Mouse (Mus musculus) layer of hippocampus, adult 18-20 months (tissue): ENCODE data around the gene Olfr450. TPM values are rescaled to one million over a fixed set of nuclear protein-coding genes. Genes with fewer than 3 reads are reported as not detected.

Experiments used
- DNase-seq, 2 experiments: peaks; one replicate each; pipeline ENCODE4 v3.0.0; 2022; ENCODE audit warnings: low spot score in 2 of 2
- long read RNA-seq: library from polyadenylated mRNA; stranded (forward); transcript quantifications from one replicate; pipeline ENCODE4 v2.0.0, GENCODE M21; 2021
- total RNA-seq, 2 experiments: library from RNA; stranded (reverse); gene quantifications; 2 replicates each; pipeline ENCODE4 v1.2.3; 2021

Olfr450 gene
- not detected for total RNA-seq
- long read RNA-seq, result 0 reads

DNA sequence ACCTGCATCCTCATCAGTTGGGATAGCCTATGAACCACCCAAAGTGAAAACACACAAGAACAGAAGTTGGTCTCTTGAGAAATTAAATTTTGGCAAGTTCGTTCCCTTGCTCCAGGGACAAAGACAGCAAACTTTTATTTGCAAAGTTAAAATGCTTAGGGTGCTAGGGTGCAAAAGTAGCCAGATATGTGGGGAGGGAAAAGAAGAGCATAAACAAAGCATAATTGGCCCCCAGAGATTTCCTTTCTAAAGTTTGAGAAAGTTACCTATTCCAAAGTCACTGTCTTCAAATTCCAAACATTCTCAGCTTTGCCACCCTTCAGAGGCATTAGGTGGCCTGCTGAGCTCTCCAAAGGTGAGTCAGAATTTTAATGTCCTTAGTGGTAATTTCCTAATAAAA, at the start of gene Olfr450:
TSS of gene Olfr450 (plus strand) at position 301 of the 400 bp plus-strand sequence.
- DNase-seq, result no peak

DNA sequence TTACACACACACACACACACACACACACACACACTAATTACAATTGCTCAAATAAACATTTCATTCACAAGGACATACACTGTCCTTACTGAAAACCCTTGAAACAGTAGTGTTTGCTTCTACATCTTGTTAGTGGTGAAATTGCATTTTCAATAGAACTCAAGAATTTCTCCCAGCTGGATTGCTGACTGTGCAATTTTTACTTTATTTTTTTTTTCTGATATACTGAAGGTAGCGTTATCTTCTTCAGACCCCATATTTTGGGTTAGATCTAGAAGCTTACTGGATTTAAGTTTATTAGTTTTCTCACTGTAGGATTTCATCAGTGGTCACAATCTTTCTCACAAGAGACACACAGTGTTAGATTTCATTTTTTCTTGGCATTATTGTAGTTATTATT, 34.7 kb upstream of the Olfr450 start:
- DNase-seq, result no peak

DNA sequence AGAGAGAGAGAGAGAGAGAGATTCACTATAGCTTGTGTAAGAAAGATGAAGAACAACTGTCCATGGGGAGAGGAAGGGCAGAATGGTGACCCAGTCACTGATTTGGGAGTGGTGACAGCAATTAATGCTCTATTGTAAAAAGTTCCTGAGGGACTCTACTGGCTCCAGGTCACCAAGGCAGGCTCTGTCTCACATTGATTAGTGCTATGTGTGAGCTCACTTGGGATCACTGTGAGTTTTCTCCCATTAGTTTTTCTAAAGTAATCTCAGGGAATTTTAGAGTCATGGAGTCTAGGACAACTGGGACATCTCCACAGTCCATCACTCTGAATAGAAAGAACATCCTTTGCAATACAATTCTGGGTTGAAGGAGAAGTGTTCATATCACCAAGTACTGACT, 26.9 kb upstream of the Olfr450 start, which contains the start of gene Olfr452:
TSS of gene Olfr452 (plus strand) at position 301 of the 400 bp plus-strand sequence.
- DNase-seq, result no peak

DNA sequence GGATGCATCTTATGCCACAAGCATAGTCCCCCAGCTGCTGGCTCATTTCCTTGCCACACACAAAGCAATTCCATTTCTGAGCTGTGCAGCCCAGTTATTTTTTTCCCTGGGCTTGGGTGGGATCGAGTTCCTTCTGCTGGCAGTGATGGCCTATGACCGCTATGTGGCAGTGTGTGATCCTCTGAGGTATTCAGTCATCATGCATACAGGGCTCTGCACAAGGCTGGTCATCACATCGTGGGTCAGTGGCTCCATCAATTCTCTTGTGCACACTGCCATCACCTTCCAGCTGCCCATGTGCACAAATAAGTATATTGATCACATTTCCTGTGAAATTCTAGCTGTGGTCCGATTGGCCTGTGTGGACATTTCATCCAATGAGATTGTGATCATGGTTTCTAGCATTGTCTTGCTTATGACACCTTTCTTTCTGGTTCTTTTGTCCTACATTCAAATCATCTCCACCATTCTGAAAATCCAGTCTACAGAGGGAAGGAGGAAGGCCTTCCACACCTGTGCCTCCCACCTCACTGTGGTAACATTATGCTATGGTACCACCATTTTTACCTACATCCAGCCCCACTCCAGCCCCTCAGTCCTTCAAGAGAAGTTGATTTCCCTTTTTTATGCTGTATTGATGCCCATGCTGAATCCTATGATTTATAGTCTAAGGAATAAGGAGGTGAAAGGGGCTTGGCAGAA, 21.3 kb upstream of the Olfr450 start:
- DNase-seq, result no peak

DNA sequence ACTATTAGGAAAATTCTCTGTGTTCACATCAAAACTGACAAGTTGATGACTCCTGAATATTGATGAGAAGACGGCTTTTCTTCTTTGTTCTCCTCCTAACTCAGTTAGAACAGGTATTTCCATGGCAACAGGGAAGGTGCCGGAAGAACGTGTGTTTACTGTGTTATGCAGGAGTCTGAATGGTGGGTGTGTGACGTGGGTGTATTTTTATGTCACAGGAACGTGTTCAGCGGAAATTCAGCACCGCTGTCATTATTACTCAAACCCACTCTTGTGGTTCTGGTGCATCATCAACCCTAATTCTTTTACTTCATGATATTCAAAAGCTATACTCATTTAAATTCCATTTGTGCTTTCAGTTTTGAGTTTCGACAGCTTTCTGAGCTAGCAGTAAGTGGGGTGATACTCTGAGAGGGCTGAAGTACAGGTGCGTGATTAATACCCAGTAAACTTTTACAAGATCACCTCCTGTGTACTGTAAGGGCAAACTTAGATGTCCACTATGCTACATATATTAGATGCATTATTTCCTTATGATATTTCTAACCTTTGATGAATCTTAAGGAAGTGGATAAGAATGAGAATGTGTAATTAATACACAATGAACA, 20.7 kb upstream of the Olfr450 start:
- DNase-seq, result no peak

DNA sequence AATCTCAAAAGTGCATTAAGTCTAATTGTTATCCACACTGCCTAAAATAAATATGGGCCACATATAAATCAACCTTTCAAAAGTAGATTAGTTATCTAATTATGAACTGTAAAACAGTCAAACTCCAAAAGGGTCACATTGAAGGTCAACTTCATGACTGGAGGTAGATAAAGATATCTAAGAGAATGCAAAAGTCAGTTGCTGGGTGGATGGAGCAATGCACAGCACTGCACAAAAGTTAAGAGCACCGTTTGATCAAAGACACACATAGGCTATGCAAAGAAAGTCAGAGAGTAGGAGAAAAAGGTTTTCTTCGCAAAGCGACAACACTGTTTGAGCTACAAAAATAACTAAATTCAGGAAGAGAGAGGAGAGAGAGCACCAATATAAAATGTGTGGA, 16.8 kb upstream of the Olfr450 start:
- no peak for DNase-seq

DNA sequence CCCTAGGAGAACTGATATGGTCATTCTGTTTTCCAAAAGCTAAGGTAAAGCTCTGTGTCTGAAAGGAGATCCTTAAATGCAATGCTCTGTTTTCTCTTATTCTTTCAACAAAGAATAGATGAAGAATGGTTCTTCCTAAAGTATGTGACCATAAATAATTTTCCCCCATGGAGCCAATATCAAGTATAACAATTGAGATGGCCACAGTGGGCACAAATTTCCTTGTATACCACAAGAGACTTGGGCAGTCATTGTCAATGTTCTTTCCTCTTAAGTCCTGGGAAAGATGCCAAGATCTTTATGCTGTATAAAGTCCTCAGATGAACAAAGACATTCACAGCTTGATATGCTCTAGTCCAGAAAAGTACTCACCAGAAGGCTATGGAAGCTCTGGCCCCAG, 22.3 kb downstream of the Olfr450 start, which contains the start of gene Olfr449:
TSS of gene Olfr449 (plus strand) at position 301 of the 400 bp plus-strand sequence.
- no peak for DNase-seq

DNA sequence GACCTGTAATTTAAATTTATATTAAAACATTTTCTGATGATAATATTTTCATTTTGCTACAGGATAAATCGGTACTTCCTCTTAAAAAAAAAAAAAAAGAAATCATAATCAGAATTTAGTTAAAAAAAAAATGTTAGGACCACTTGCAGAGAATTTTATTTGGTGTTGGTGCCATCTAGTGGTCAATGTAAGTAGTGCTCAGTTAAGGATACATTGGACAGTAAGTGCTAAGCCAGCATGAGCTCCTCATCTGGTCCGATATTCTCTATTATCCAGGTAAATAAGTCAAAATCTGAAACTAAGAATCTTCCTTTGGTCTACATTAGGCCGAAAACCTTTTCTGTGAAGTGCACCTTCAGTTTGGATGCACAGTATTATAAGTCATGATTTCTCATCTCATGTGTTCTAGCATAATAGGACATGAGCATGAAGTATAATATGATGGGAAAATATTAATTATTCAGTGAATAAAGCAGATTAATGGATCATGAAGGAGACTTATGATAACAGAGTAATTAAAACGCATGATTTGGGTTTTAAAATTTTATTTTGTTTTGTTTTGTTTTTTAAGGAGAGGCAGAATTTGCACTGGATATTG, 48.6 kb downstream of the Olfr450 start:
- DNase-seq, result peak; percentile 3 to 82

Other genes starting within 250 kb of the Olfr450 start
- gene Tcaf3, start 214.2 kb upstream of the Olfr450 start, total RNA-seq, result not detected
- gene Tcaf2, start 166.7 kb upstream of the Olfr450 start, total RNA-seq, result under 1 TPM; 0.50 to 0.61 TPM
- 100 to 1,000 TPM; 205 to 214 TPM for gene Tcaf1, start 101.9 kb upstream of the Olfr450 start, total RNA-seq
- not detected for gene Olfr453, start 72.6 kb upstream of the Olfr450 start, total RNA-seq
- gene Olfr38, start 55.5 kb upstream of the Olfr450 start, total RNA-seq, result not detected
- not detected for gene Olfr452, start 26.8 kb upstream of the Olfr450 start, total RNA-seq
- gene Olfr449, start 22.4 kb downstream of the Olfr450 start, total RNA-seq, result not detected
- gene Olfr448, start 78.5 kb downstream of the Olfr450 start, total RNA-seq, result not detected
- gene Olfr447, start 96.9 kb downstream of the Olfr450 start, total RNA-seq, result not detected
- gene Olfr446, start 109.4 kb downstream of the Olfr450 start, total RNA-seq, result not detected
- not detected for gene Olfr444, start 137.1 kb downstream of the Olfr450 start, total RNA-seq